Mouse (Mus musculus): ENCODE results near the gene Trank1.

The Trank1 gene

DNA sequence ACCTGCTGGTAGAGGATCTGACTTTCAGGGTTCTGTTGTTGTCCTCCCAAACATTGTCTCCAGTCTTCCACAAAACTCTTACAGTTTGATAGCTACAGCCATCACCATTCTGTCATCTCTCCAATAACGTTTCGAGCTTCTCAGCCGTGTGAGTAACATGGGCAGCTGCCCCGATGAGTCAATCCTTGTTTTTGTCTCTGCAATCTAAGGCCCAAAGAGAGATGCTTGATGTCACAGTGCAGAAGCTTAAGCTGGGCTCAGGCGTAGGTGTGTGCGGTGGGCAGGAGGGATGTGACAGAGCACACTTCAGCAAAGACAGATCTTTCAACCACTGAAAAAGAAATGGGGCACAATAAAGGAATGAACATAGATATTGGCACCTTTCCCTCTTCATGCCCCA lies 7.5 kb upstream of the Trank1 start:
- no peak for DNase-seq

DNA sequence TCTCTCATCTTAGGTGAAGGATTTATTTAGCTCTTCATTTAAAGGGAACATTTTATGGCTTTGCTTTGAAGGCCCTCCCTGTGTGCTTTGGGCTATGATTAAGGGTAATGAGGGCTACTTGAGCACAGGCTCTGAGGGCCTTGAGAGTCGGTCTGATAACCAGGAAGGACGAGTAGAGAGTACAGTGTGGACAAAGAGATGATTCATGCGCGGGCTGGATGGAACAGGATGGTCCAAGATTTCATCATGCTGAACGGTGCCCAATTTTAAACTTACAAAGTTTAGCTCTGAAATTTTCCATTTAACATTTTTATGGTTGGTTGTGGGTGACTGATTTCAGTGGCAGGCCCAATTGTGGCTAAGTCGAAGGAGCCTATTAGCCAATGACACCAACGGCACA lies 5.4 kb upstream of the Trank1 start:
- DNase-seq: no peak

- DNase-seq: peak; percentile 35 to 37
These were observed 403 bp downstream of the Trank1 start for GRCm38 (mm10) chr9:111311843-111312441.

DNA sequence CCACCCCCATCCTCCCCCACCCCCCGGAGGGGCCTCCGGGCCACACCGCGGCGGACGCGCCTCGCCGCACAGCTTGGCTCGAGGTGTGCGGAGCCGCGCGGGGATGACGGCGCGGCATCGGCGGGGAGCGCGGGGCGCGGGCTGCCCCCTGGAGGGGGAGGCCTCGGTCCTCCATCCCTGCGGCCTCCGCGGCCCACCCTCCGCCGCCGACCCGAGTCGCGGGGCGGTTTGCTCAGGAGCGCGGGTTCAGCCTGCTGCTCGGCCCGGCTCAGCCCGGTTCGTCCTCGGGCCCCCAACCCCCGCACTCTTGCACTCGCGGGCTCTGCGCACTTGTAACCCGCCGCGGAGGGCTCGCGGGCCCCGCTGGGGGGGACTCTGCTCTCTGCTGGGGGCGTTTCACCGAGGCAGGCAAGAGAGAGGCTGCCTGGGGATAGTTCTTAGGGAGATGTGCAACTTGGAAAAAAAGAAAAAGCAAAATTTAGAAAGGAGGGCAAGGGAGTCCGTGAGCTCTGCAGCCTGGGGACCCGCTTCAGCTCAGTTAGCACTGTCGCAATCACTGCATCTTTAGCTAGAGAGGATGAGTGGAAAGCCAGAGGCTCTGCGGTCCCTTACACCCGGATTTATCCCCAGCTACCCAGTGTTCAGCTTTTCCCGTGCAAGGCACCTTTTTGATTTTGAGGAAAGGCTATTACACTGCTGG lies 1.1 kb downstream of the Trank1 start:
- peak; percentile 34 to 38 for DNase-seq

- no peak for DNase-seq
These were observed 1.8 kb downstream of the Trank1 start for GRCm38 (mm10) chr9:111313299-111313698.

DNA sequence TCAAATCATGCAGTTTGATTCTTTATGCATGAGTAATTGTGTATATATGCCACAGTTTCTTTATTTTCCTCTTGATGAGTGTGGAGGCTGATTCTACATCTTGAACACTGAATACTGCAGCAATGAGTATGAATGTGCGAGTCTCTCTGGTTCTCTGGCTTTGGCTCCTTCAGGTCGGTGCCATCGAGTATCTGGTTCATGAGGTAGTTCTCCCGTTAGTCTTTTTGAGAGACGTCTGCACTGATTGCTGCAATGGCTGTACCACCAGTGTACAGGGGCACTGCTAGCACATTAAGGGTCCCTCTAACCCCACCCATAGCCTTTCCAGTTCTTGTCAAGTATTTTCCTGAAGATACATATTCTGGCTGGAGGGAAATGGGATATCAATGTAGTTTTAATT lies 2.3 kb downstream of the Trank1 start:
- no peak for DNase-seq

GRCm38 (mm10) chr9:111314219-111314618 lies 2.7 kb downstream of the Trank1 start:
- DNase-seq: peak; percentile 53 to 73

GRCm38 (mm10) chr9:111320912-111321311 lies 9.4 kb downstream of the Trank1 start:
- no peak for DNase-seq

DNA sequence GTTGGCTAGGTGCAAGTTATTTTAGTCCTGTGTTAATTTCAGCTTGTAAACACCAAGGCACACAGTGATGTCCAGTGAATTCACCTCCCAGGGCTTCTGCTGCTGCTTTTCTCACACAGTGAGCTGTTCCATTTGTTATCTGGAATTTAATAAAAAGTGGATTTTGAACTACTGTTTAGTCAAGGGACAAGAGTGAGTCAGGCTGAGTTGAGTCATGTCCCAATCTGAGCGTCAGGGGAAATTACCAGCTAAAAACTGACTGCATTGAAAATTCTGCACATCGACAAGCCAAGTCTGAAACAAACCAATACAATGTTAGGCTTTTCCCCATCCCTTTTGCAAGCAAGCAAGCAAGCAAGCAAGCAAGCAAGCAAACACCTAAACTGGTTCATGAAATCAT lies 13.3 kb downstream of the Trank1 start:
- DNase-seq: no peak

DNA sequence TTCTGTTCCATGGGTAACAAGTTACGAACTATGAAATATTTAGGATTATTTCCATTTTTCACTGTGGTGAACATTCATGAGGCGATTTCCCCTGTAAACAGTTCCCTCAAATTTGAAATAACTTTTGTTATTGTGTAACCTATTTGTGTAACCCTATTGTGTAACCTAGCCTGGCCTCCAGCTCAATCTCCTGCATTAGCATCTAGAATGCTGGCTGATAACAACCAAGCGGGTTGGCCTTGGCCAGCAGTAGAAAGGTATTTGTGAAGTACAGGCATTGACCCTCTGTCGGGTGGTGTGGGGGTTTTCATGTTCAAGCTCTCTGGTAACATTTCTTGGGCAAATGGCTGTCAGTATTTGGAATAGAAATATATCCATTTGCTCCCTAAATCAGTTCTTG lies 18.3 kb downstream of the Trank1 start:
- DNase-seq: no peak

GRCm38 (mm10) chr9:111333790-111334189 lies 22.3 kb downstream of the Trank1 start:
- no peak for DNase-seq

- DNase-seq: no peak
These were observed 23.1 kb downstream of the Trank1 start for GRCm38 (mm10) chr9:111334555-111335164.

DNA sequence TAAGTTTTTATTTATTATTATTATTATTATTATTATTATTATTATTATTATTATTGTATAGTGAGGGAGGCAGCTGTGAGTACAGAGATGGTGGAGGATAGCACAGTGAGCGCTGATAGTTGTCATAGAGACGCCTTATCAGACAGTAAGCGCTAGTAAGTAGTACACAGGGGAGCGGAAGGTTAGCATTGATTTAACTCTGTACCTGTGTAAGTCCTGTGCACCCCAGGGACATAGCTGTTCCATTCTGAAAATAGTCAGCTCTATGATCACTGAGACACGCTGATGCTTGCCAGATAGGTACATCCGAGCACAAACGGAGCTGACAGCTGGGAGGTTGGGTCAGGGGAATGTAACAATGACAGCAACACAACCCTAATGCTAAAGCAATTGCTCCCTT lies 39.7 kb downstream of the Trank1 start:
- no peak for DNase-seq

- DNase-seq: no peak
These were observed 40.1 kb downstream of the Trank1 start for GRCm38 (mm10) chr9:111351641-111352040.

DNA sequence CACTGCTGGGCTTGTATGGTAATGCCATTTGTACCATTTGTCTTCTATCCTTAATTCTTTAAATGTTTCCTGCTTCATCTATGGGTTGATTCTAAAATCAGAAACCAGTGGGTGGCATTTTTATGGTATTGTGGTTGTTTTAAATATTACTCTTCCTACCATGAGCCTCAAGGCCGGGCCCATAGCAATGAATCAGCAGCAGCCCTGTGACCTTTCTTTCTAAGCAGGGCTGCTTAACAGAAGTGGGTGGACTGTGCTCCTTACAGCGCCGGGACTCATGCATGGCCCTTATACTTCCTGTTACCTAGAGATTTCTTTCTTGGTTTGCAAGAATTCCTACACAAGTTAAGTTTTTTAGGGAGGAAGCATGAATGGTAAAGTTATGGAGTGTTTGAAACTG lies 41.1 kb downstream of the Trank1 start:
- DNase-seq: no peak

GRCm38 (mm10) chr9:111355041-111355440 lies 43.5 kb downstream of the Trank1 start:
- no peak for DNase-seq

GRCm38 (mm10) chr9:111356386-111356785 lies 44.8 kb downstream of the Trank1 start:
- DNase-seq: peak in 1 of 2 experiments; percentile 39

- DNase-seq: no peak
These were observed 52.1 kb downstream of the Trank1 start for GRCm38 (mm10) chr9:111363656-111364055.

GRCm38 (mm10) chr9:111367713-111368112 lies 56.2 kb downstream of the Trank1 start:
- no peak for DNase-seq

GRCm38 (mm10) chr9:111372079-111372478 lies 60.5 kb downstream of the Trank1 start:
- no peak for DNase-seq

GRCm38 (mm10) chr9:111377868-111378267 lies 66.3 kb downstream of the Trank1 start:
- DNase-seq: no peak

DNA sequence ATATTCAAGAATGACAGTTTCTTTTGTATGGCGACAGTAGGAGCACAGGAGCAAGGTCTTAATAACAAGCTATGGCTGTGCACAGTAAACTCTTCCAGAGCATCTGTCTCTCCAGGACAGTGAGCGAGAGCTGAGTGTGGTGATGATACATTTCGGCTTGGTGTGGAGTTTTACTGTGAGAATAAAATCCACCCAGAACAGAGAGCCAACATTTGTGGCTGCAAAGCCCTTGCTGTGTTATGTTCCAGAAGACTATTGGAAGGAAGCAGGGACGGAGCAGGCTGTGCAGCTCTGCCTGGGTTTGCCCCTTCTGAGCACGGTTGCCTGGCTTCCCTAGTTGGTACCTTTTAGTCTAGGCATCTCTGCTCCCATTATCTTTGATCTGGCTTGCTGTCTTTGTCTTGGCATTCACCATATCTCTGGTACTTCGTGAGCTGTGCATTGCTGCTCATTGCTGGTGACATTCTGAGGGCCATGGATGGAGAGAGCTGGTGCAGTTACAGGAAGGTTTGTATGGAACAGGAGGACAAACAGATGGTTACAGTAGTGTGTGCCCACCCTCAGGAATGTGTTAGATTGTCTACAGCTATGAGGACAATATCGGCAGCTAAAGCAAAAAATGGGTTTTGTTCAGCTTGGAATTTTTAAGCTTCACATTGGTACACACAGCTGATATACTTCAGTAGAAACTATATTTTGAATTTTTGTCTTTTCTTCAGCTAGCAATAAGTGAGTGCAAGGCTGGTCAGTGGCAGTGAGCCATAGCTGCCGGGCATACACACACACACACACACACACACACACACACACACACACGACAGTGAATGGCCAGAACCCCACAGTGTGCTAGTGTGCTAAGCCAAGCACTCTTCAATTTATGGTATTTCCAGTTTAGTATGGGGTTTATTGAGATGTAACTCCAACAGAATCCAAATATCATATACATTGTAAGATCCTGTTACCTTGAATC lies 69.8 kb downstream of the Trank1 start:
- peak in 1 of 2 experiments; percentile 16 for DNase-seq

- DNase-seq: no peak
These were observed 70.9 kb downstream of the Trank1 start for GRCm38 (mm10) chr9:111382469-111382868.
